Mouse (Mus musculus) gastrocnemius, adult 2 months (tissue): ENCODE data around the gene Stag3. TPM values are rescaled to one million over a fixed set of nuclear protein-coding genes. Genes with fewer than 3 reads are reported as not detected.
A peak's percentile ranks its signal among the peaks of the same experiment; 100 is the strongest.

Experiments
- DNase-seq: peaks from one replicate; pipeline ENCODE4 v3.0.0; 2022
- H3K27ac ChIP-seq: fragments of 200-600 bp; 2 replicates; pipeline ENCODE4 v1.8.1; 2022; ENCODE audit warnings: mild to moderate bottlenecking
- H3K4me3 ChIP-seq: fragments of 200-600 bp; 2 replicates; pipeline ENCODE4 v1.8.1; 2022; ENCODE audit warnings: mild to moderate bottlenecking, moderate library complexity
- CTCF ChIP-seq: fragments of 200-600 bp; IDR thresholded peaks from 2 replicates; pipeline ENCODE4 v1.8.1; 2022; ENCODE audit warnings: antibody characterized with exemption, mild to moderate bottlenecking, moderate library complexity
- intact Hi-C: fragments of 180-260 bp; cut with DNase I; formaldehyde crosslinking; loops from one replicate; pipeline ENCODE4 v1.15.1; 2025
- long read RNA-seq, 2 experiments: library from polyadenylated mRNA; stranded (forward); transcript quantifications; one replicate each; pipeline ENCODE4 v2.0.0; 2021
- total RNA-seq, 2 experiments: library from RNA; stranded (reverse); gene quantifications; 2 replicates each; pipeline ENCODE4 v1.2.3; 2021

Stag3 gene
- total RNA-seq: not detected
- long read RNA-seq, experiment 1: 0 reads
- long read RNA-seq, experiment 2: 0 reads

DNA sequence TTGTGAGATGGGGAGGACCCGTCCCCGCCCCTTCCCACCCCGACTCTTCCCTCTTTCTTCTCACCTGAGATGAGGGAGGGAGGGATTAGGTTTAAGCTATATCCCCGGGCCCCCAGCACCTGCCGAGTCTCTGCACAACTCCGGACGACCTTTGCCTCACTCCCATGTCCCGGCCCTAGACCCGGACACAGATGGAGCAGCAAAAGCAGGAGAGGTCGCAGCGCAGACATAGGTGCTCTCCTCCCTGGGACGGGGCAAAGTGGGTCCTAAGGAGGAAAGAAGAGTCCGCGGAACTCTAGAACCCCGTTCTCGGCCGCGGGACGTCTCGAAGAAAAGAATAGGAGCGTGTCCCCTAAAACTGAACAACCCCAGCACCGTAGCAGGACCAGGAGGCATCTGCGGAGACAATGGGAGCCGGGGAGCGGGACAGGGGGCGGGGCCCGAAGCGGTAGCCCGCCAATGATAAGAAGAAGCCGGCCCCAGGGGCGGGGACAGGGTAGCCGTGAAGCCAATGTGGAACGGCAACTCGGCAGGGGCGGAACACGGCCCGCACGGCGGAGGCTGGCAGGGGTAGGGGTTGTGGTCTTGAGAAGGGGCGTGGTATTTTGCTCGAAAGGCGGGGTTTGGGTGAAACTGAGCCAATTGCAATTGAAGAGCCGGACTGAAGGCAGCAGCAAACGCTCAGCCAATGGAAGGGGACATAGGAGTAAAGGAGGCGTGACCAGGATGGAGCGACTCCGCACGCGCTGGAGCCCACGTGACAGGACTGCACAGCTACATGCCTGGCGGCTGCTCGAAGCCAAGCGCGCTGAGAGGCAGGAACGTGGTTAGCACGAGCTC is at the start of gene Stag3, which contains the start of the genes Gm43720 and Gpc2:
Gene Stag3 (plus strand): TSS at position 656 of the 840 bp plus-strand sequence.
Gene Gm43720 (minus strand): TSS at position 374 of the 840 bp plus-strand sequence.
Gene Gpc2 (minus strand): TSS at position 421 of the 840 bp plus-strand sequence.
- TF ChIP-seq CTCF: no peak
- Histone ChIP-seq H3K4me3 (peak within 1 kb of the TSS; percentile 69), H3K27ac (no peak within 1 kb of the TSS; the same call in 1 of the 2 replicates)
- intact Hi-C loops: no loop called here
- DNase-seq: peak; percentile 85

DNA sequence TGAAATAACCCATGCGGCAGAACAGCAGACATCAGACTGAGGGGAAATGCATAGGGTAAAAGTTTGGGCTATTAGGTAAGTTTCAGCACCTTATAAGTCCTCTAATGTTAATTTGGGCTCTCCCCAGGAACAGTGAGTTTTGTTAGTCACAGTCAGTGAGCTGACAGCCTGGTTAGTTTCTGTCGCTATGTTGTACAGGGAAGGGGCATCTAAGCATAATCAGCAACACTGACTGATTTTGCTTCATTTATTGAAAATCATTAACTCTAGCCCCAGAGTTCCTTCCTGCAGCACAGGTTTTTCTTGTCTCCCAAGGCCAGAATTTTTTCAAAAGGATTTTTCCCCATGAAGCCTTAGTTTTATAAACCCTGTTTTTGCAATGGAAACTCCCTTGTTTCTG is 46.3 kb upstream of the Stag3 start:
- Histone ChIP-seq H3K27ac (no peak overlapping the region), H3K4me3 (no peak overlapping the region)
- DNase-seq: no peak
- intact Hi-C loops: loop anchor here (2.0 kb wide), 1 partner anchor 27 kb away; no protein-coding TSS in a partner anchor
- no peak for TF ChIP-seq CTCF

DNA sequence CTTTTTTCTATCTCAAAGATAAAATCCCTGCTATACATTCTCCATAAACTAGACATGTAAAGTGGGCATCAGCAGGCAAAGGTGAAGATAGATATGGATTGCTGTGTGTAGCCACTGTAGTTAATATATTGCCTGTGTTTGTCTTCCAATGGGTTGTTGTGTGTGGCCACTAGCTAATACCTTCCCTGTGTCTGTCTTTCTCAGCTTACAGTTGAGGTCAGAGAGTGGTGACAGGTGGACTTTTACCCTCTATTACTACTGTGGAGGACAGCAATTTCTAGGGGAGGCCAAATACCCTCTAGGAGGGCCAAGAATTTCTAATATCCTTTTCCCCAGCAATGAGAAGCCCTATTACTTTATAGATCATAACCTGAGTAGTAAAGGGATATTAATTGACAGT is 45.8 kb upstream of the Stag3 start:
- DNase-seq: no peak
- Histone ChIP-seq H3K27ac (no peak overlapping the region), H3K4me3 (no peak overlapping the region)
- intact Hi-C loops: loop anchor here (2.0 kb wide), 1 partner anchor 27 kb away; no protein-coding TSS in a partner anchor
- TF ChIP-seq CTCF: no peak

DNA sequence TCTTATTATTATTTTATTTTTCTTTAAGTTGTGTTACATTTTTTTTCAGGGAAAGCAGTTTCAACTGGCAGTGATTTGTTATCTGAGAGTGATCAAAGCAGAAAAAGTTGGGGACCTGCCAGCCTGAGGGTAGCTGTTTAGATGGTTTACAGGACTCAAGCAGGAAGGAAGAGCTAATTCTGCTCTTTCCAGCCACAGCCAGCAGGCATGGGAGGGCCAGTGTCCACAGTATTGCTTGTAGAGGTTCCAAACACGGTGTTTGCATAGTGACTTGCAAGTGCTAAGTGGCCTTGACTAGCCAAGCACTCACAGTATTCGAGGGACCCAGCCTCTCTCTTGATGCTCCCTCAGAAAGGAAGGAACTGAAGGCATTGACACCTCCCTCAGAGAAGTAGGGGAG is 38.5 kb upstream of the Stag3 start:
- DNase-seq: no peak
- intact Hi-C loops: no loop called here
- Histone ChIP-seq H3K4me3 (no peak overlapping the region), H3K27ac (no peak overlapping the region)
- TF ChIP-seq CTCF: no peak

DNA sequence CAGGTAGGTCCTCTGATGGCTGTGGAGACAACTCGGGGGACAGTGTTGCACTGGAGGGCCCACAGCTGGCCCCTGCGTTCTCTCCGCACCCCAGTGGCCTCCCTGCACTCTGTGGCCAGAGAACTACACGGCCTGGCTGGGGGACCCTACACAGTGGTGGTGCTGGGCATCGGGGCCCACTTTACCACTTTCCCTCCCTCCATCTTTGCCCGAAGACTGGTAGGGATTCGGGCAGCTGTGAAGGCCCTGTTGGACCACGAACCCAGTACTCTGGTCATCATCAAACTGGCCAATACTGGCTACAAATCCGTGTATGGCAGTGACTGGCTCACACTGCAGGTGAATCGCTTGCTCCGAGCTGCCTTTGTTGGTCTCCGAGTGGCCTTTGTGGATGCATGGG is 28.9 kb upstream of the Stag3 start:
- no peak for DNase-seq
- intact Hi-C loops: no loop called here
- H3K4me3 ChIP-seq: no peak overlapping the region
- TF ChIP-seq CTCF: no peak
- no peak overlapping the region for H3K27ac ChIP-seq

DNA sequence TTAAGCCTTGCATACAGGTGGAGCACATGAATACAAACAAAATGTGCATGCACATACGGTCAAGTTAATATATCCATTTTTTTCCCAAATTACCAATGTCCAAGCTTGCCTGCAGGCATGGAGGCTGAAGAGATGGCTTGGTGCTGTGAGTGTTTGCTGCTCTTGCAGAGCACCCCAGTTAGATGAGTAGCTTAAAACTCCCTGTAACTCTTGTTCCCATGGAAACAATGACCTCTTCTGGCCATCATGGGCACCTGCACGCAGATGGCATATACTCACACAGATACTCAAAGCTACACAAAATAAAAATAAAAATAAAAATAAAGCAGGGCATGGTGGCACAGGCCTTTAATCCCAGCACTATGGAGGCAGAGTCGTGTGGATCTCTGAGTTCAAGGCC is 27.0 kb upstream of the Stag3 start:
- intact Hi-C loops: no loop called here

DNA sequence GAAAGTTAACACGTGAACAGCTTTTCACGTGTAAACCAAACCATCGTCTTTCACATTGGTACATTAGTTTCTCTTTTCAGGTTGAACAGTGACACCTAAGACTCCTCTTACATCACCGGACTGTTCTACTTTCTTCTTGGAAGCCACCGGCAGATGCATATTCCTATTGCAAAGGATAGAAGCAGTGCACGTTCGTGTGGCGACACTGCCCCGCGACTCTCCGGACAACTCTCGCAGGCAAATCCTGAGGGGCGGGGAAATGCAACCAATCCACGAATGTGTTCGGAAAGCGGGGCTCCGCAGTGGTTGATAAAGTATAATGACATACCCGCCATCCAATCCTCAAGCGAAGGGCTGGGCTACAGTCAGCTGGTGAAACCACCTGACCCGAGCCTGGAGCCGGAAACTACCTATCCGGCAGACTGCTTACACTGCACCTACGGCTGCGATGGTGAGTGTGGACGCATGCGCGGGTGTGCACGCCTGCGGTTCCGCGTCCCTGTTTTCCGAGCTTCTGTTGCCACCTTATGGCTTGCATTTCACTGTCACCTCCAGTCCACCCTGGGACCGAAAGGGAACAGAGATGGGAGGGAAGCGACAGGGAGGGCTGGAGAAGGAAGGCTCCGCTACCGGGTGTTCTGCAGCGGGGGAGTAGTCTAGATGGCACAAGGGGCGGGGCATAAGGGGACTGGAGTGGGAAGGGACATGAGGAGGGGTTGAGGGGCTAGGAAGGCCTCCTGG is 24.5 kb upstream of the Stag3 start, which contains the start of gene Lamtor4:
Gene Lamtor4 (plus strand): TSS at position 130 of the 741 bp plus-strand sequence.
- intact Hi-C loops: no loop called here
- Histone ChIP-seq H3K27ac (peak within 1 kb of the TSS; percentile 93), H3K4me3 (peak within 1 kb of the TSS; percentile 96)
- TF ChIP-seq CTCF: peak; percentile 19; the same call in 1 of the 2 replicates
- peak; percentile 96 for DNase-seq

More for the DNA sequence above, 27.0 kb upstream of the Stag3 start:
- DNase-seq: no peak
- no peak for TF ChIP-seq CTCF
- no peak overlapping the region for H3K4me3 ChIP-seq
- H3K27ac ChIP-seq: no peak overlapping the region

DNA sequence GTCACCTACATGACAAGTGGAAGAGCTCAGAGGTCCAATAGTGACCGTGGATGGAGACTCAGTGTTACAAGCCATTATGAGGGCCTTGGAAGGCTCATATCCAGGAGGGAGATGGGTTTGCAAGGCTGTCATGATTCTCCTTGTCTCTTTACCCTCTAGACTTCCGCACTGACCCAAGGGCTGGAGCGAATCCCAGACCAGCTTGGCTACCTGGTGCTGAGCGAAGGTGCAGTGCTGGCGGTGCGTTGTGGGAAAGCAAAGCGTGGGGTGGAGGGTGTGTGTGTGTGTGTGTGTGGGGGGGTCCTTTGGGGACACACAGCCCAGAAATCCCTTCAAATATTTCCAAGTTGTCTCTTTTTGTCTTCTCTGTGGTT is 24.0 kb upstream of the Stag3 start:
- peak overlapping the region; percentile 93 for H3K27ac ChIP-seq
- TF ChIP-seq CTCF: no peak
- peak overlapping the region; percentile 96 for H3K4me3 ChIP-seq
- DNase-seq: no peak
- intact Hi-C loops: no loop called here

DNA sequence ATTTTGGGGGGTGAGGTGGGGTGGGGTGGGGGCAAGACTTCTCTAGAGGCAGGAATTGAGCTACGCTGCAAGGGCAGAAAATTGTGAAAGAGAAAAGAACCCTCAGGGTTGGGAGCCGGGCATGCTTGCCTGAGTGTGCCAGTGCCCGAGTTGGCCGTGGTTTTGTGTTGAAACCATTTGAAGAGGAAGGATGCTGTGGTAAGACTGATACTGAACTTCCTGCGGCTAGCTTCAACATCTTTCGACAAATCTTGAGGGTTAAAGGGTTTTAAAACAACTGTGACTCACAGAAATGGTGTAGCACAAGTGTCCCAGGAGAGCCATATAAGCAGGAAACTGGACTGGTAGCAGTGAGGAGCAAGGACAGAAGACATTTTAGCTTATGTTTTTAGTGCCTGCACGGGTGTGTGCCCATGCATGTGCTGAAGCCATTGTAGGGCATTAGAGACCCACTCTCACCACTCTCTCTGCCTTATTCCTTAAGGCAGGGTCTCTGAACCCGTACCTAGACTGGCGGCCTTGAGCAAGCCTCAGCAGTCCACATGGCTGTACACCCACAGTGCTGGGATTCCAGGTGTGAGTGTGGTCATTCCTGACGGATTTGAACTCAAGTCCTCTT is 23.0 kb upstream of the Stag3 start:
- H3K27ac ChIP-seq: no peak overlapping the region
- TF ChIP-seq CTCF: no peak
- no peak overlapping the region for H3K4me3 ChIP-seq
- intact Hi-C loops: no loop called here
- DNase-seq: no peak

DNA sequence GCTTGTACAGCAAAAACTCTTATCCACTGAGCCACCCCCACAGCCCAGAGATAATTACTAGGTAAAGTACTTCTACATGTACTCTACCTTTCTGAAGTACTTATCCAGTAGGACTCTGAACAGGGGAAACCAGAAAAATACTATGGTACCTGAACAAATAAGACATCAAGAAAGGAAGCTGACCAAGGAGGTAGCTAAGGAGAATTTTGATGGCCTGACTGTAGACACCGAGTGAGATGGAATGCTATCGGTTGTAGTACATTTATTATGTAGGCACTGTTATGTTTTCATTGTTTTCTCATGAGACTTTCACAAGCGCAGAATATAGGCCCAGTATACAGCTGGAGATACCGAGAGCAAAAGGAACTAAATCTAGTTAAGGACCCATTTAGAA is 22.5 kb upstream of the Stag3 start:
- Histone ChIP-seq H3K4me3 (no peak overlapping the region), H3K27ac (no peak overlapping the region)
- TF ChIP-seq CTCF: no peak
- no peak for DNase-seq
- intact Hi-C loops: no loop called here

DNA sequence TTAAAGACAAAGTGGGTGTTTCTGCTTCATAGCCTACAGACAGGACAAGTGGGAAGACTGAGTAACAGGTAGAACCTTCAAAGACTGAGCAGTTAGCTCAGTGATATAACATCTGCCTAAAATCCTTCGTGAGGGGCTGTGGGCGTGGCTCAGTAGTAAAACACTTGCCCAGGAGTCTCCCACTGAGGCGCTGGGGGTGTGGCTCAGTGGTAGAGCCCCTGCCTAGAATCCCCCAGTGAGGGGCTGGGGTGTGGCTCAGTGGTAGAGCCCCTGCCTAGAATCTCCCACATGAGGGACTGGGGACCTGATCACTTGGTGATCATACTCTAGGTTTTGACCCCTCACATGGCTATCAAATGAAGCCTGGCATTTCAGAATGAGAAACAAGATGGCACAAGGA is 22.0 kb upstream of the Stag3 start:
- H3K4me3 ChIP-seq: no peak overlapping the region
- no peak for DNase-seq
- H3K27ac ChIP-seq: no peak overlapping the region
- TF ChIP-seq CTCF: no peak
- intact Hi-C loops: no loop called here

DNA sequence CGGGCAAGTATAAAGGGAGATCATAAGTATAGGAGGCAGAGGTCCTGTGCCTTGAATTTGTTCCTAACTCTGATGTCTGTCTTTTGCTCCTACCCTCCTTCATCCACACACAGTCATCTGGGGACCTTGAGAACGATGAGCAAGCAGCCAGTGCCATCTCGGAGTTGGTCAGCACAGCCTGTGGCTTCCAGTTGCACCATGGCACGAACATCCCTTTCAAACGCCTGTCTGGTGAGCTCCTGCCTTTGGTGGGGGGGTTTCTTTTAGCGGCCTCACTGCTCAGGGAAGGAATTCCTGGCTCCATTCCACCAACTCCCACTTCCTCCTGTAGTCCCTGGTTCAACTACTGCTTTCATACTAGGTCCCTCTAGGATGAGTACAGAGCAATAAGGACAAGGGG is 21.5 kb upstream of the Stag3 start:
- H3K27ac ChIP-seq: no peak overlapping the region
- no peak for TF ChIP-seq CTCF
- no peak overlapping the region for H3K4me3 ChIP-seq
- no peak for DNase-seq
- intact Hi-C loops: no loop called here
